Mouse (Mus musculus) hindbrain, embryonic 13.5 days (tissue): ENCODE results near the gene Ap2m1. TPM values are rescaled to one million over a fixed set of nuclear protein-coding genes. Genes with fewer than 3 reads are reported as not detected.

ENCODE experiments used
- ATAC-seq: fragments of 200-750 bp; cut with Nextera tagmentation; 2 replicates; pipeline ENCODE4 v1.8.0; 2017; ENCODE audit warnings: moderate TSS enrichment; ENCODE audit not compliant: low FRiP score
- H3K27ac ChIP-seq: fragments of 300-500 bp; sonication (generic); 2 replicates; pipeline ENCODE4 v1.5.1; 2015; ENCODE audit warnings: inconsistent platforms, mild to moderate bottlenecking, moderate library complexity
- H3K27me3 ChIP-seq: fragments of 300-500 bp; sonication (generic); 2 replicates; pipeline ENCODE4 v1.6.1; 2015; ENCODE audit warnings: mild to moderate bottlenecking, inconsistent platforms
- H3K36me3 ChIP-seq: fragments of 300-500 bp; sonication (generic); 2 replicates; pipeline ENCODE4 v1.6.1; 2015; ENCODE audit warnings: mild to moderate bottlenecking, inconsistent platforms
- H3K4me1 ChIP-seq: fragments of 300-500 bp; sonication (generic); replicated peaks from 2 replicates; pipeline ENCODE4 v1.6.1; 2015; ENCODE audit warnings: inconsistent platforms
- H3K4me2 ChIP-seq: fragments of 300-500 bp; sonication (generic); 2 replicates; pipeline ENCODE4 v1.6.1; 2015; ENCODE audit warnings: inconsistent platforms, mild to moderate bottlenecking, moderate library complexity
- H3K4me3 ChIP-seq: fragments of 300-500 bp; sonication (generic); 2 replicates; pipeline ENCODE4 v1.5.1; 2015; ENCODE audit warnings: mild to moderate bottlenecking, inconsistent platforms
- H3K9ac ChIP-seq: fragments of 300-500 bp; sonication (generic); 2 replicates; pipeline ENCODE4 v1.6.1; 2015; ENCODE audit warnings: mild to moderate bottlenecking, inconsistent platforms
- H3K9me3 ChIP-seq: fragments of 300-500 bp; sonication (generic); 2 replicates; pipeline ENCODE4 v1.6.1; 2016; ENCODE audit warnings: inconsistent platforms
- WGBS: fragments of 180-500 bp; shearing (Covaris S2); methylation state at CpG from one replicate; pipeline ENCODE4 v1.1.7; 2015; 5-methylcytosine and 5-hydroxymethylcytosine counted together
- polyA plus RNA-seq: library from polyadenylated mRNA; unstranded; fragments of >200 nt; fragmentation: Nextera tagmentation; extraction: Ambion mirVana; gene quantifications from 2 replicates; pipeline ENCODE4 v1.2.1, GENCODE M21; 2015

The Ap2m1 gene
- polyA plus RNA-seq, 1 experiment from 2014 or later = 1,101 TPM

DNA sequence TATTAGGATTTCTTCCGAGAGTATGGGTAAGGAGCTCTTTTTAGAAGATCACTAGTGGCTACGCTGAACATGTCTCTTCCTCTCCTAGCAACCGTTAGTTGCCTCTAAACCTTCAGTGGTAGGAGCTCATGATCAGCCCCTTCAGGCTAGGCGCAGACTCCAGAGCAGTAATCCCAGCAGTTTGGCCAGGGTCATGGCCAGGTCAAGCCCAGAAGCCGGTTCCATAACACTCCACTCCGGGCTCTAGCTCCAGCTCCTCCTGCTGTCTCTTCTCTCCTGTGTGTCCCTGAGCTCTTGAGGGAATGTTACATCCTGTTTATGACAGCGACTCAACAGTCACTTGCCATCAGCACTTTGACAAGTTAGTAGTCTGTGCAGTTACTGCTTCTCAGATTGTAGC, 22.1 kb downstream of the Ap2m1 start:
- Histone ChIP-seq H3K27ac (no peak overlapping the region), H3K4me3 (no peak overlapping the region), H3K27me3 (no peaks in the 10 kb centered on the region), H3K4me1 (no peaks in the 10 kb centered on the region), H3K9ac (no peak overlapping the region), H3K36me3 (peaks cover 90% of the 10 kb centered on the region), H3K9me3 (no peaks in the 10 kb centered on the region), H3K4me2 (no peak overlapping the region)
- ATAC-seq = no peak
- 83% methylated on average over 7 of the region's 7 CpGs for WGBS

DNA sequence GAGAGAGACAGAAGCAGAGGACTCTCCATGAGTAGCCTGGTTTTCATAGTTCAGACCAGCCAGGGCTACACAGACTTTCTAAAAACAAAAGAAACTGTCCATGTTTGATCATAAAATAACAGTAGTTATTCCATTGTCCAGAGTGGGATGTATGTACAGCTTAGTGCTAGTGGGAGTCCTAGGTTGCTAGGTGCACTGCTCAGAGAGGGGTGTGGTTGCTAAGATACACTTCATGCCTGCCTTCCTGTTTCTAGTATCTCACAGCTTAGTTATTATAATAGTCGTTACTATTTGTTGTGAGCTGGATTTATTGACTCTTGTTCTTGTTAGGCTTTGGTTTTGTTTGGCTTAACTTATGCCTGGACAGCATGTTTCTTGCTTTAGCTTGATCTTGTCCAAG, 29.8 kb downstream of the Ap2m1 start:
- no peak overlapping the region for H3K4me2 ChIP-seq
- H3K36me3 ChIP-seq = peaks cover 34% of the 10 kb centered on the region
- 63% methylated on average over 1 of the region's 1 CpGs for WGBS
- H3K4me1 ChIP-seq = no peaks in the 10 kb centered on the region
- H3K9me3 ChIP-seq = no peaks in the 10 kb centered on the region
- H3K27ac ChIP-seq = no peak overlapping the region
- H3K27me3 ChIP-seq = no peaks in the 10 kb centered on the region
- no peak overlapping the region for H3K4me3 ChIP-seq
- no peak overlapping the region for H3K9ac ChIP-seq
- ATAC-seq = no peak

DNA sequence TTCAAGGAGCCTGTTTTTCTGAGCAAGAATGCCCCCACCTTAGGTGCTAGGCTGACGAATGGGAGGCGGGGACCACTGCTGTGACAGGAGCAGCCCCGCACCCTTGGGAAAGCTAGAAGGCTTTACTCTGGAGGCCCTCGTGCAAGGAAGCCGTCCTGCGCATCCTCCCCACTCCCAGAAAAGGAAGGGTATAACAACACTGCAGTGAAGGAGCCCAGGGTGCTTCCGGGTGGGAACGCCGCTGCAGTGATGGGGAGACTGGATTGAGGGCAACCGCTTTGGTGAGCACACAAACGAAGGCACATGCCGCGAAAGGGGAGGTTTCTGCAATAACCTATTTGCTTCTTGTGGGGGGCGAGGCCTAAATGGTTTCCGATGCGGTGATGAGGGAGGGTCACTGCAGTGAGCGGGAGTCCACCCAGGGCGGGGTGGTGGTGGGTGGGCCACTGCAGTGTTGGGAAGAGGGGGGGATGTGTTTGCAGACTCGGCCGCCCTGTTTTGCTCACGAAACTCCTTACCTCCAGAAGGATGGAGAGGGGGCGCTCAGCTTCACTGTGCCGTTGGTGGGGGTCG, 54.2 kb downstream of the Ap2m1 start, which contains the start of gene Vwa5b2:
TSS of gene Vwa5b2 (plus strand) at position 106 of the 573 bp plus-strand sequence.
- 2% methylated on average over 24 of the region's 24 CpGs for WGBS
- peak within 1 kb of the TSS; percentile 79 for H3K9ac ChIP-seq

DNA sequence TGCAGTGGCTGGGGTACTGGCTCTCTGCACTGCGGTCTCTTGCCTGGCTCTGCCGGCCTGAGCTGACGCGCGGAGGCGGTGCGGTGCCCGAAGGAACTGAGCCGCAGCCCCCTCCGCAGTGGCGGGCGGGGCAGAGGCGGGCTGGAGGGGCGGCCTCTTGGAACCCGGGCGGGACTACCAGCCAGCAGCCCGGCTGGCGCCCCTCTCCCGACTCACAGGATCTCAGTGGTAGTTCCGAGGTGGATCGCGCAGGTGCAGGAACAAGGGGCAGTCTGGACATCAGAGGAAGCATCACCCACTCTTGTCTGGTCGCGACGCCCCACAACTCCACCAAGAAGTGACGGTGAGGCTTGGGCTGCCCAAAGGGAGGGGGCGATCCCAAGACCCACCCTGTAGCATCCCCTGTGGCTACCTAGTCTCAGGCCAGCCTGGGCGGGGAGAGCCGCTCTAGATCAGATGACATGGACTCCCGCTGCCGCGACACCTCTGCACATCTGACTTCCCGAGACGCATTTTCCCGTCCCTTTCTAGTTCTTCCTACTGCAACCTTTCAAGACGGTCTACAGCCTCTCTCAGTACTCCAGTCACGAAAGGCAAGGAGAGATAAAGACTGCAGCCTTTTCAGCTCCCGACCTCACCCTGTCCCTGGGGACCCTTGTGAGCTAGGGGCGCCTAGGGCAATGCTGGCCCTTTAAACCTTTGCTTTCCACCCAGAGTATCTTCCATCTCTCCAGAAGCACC, 54.8 kb downstream of the Ap2m1 start:
- ATAC-seq = peak; percentile 90
- Histone ChIP-seq H3K36me3 (no peaks in the 10 kb centered on the region), H3K27me3 (peaks cover 72% of the 10 kb centered on the region), H3K27ac (peak overlapping the region; percentile 64), H3K4me3 (peak overlapping the region; percentile 57), H3K4me1 (peaks cover 22% of the 10 kb centered on the region), H3K9me3 (no peaks in the 10 kb centered on the region), H3K4me2 (peak overlapping the region; percentile 90), H3K9ac (peak overlapping the region; percentile 79)
- WGBS = under 1% methylated on average over 38 of the region's 39 CpGs

More for the DNA sequence above, 54.2 kb downstream of the Ap2m1 start, which contains the start of gene Vwa5b2:
- H3K4me3 ChIP-seq = peak within 1 kb of the TSS; percentile 57
- H3K36me3 ChIP-seq = no peaks in the 10 kb centered on the region
- ATAC-seq = peak; percentile 85
- H3K4me1 ChIP-seq = peaks cover 22% of the 10 kb centered on the region
- H3K9me3 ChIP-seq = no peaks in the 10 kb centered on the region
- peaks cover 67% of the 10 kb centered on the region for H3K27me3 ChIP-seq
- peak within 1 kb of the TSS; percentile 64 for H3K27ac ChIP-seq
- H3K4me2 ChIP-seq = peak within 1 kb of the TSS; percentile 90

DNA sequence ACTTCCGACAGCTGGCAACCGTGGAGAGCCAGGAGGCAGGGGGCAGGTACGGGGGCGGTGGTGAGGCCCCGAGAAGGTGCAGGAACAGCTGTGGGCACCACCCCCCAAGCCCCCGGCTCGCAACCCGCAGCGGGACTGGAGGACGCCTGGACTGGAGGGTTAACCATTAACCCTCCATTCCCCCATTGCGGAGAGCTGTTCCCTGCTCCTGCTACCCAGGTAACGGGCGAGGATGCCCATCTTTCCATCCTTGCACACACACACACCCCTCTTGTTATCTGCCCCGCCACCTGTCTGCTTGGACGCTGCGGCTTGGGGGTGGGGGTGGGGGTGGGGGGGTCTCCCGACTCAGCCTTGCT, 55.4 kb downstream of the Ap2m1 start:
- Histone ChIP-seq H3K4me3 (peak overlapping the region; percentile 57), H3K4me2 (peak overlapping the region; percentile 90), H3K9me3 (no peaks in the 10 kb centered on the region), H3K36me3 (no peaks in the 10 kb centered on the region), H3K27me3 (peaks cover 77% of the 10 kb centered on the region), H3K4me1 (peaks cover 22% of the 10 kb centered on the region), H3K9ac (peak overlapping the region; percentile 79), H3K27ac (no peak overlapping the region)
- ATAC-seq = peak; percentile 11
- 1% methylated on average over 17 of the region's 17 CpGs for WGBS

DNA sequence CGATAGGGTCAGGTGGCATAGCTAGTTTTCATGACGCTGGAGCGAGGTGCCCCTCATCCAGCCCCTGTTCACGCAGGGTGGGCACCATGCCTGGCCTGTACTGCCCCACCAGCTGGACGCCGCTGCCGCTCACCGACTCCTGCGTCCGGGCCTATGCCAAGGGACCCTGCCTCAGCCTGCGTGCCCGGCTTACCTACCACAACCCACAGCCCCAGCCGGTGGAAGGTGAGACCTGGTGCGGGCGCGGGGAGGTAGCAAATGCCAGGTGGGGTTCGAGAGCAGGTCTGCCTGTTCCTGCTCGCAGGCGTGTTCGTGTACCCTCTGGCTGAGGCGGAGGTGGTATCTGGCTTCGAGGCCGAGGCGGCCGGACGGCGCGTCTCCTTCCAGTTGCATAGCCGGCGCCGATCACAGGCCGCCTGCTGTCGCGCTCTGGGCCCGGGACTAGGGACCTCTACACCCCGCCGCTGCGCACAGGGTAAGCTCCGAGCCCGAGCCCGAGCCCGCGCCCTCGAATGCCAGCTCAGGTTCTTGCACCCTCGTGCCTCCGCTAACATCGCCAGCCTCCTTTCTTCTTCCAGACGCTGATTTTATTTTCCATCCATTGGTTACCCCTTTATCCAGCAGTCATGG, 55.9 kb downstream of the Ap2m1 start:
- Histone ChIP-seq H3K9ac (peak overlapping the region; percentile 79), H3K36me3 (no peaks in the 10 kb centered on the region), H3K4me1 (peaks cover 22% of the 10 kb centered on the region), H3K9me3 (no peaks in the 10 kb centered on the region), H3K27me3 (peaks cover 83% of the 10 kb centered on the region), H3K4me3 (peak overlapping the region; percentile 57), H3K4me2 (peak overlapping the region; percentile 90), H3K27ac (no peak overlapping the region)
- 4% methylated on average over 48 of the region's 48 CpGs for WGBS
- ATAC-seq = no peak

Other genes starting within 250 kb of the Ap2m1 start
- gene Parl, start 233.1 kb upstream of the Ap2m1 start, polyA plus RNA-seq = 79.2 and 82.5 TPM in 2 replicates
- not detected in 2 replicates for gene Cyp2ab1, start 210.1 kb upstream of the Ap2m1 start, polyA plus RNA-seq
- gene Abcc5, start 109.1 kb upstream of the Ap2m1 start, polyA plus RNA-seq = 142 and 143 TPM in 2 replicates
- 99.5 and 100 TPM in 2 replicates for gene Eif2b5, start 36.7 kb upstream of the Ap2m1 start, polyA plus RNA-seq
- 40.7 and 43.5 TPM in 2 replicates for gene Dvl3, start 18.5 kb upstream of the Ap2m1 start, polyA plus RNA-seq
- gene Abcf3, start 13.1 kb downstream of the Ap2m1 start, polyA plus RNA-seq = 81.2 and 85.0 TPM in 2 replicates
- gene Vwa5b2, start 54.0 kb downstream of the Ap2m1 start, polyA plus RNA-seq = 13.1 and 14.1 TPM in 2 replicates
- gene Eef1akmt4, start 76.1 kb downstream of the Ap2m1 start, polyA plus RNA-seq = 13.4 and 15.1 TPM in 2 replicates
- gene Gm49333, start 76.1 kb downstream of the Ap2m1 start, polyA plus RNA-seq = not detected in 2 replicates
- 41.3 and 43.3 TPM in 2 replicates for gene Alg3, start 76.3 kb downstream of the Ap2m1 start, polyA plus RNA-seq
- gene Camk2n2, start 85.8 kb downstream of the Ap2m1 start, polyA plus RNA-seq = 23.1 and 24.9 TPM in 2 replicates
- gene Ece2, start 94.3 kb downstream of the Ap2m1 start, polyA plus RNA-seq = 11.2 and 11.7 TPM in 2 replicates
- 363 and 367 TPM in 2 replicates for gene Psmd2, start 116.2 kb downstream of the Ap2m1 start, polyA plus RNA-seq
- gene Eif4g1, start 132.8 kb downstream of the Ap2m1 start, polyA plus RNA-seq = 150 and 151 TPM in 2 replicates
- 32.7 and 35.1 TPM in 2 replicates for gene Fam131a, start 157.8 kb downstream of the Ap2m1 start, polyA plus RNA-seq
- gene Polr2h, start 182.2 kb downstream of the Ap2m1 start, polyA plus RNA-seq = 83.5 and 93.7 TPM in 2 replicates
- 30.2 and 31.1 TPM in 2 replicates for gene Clcn2, start 182.3 kb downstream of the Ap2m1 start, polyA plus RNA-seq
- 5.7 and 6.4 TPM in 2 replicates for gene Chrd, start 197.6 kb downstream of the Ap2m1 start, polyA plus RNA-seq
- 0.88 and 1.1 TPM in 2 replicates for gene Thpo, start 199.0 kb downstream of the Ap2m1 start, polyA plus RNA-seq